Mouse (Mus musculus) left cerebral cortex, postnatal 36 days (tissue): ENCODE data around the gene Vwa8. TPM values are rescaled to one million over a fixed set of nuclear protein-coding genes. Genes with fewer than 3 reads are reported as not detected.

ENCODE experiments used
- DNase-seq, 2 experiments: peaks; one replicate each; pipeline ENCODE4 v3.0.0; 2021 to 2022; ENCODE audit warnings: low spot score in 2 of 2, mixed read lengths in 1 of 2
- intact Hi-C: fragments of 180-260 bp; cut with DNase I; formaldehyde crosslinking; loops from one replicate; pipeline ENCODE4 v1.15.1; 2025
- total RNA-seq, 2 experiments: library from RNA; stranded (reverse); gene quantifications; 2 replicates each; pipeline ENCODE4 v1.2.3; 2021

Vwa8 gene
- total RNA-seq, 2 experiments from 2014 or later, result 29.5 to 30.2 TPM

GRCm38 (mm10) chr14:79158673-79159200 lies 309.9 kb downstream of the Vwa8 start:
- intact Hi-C loops, result no loop called here
- no peak for DNase-seq

- intact Hi-C loops, result no loop called here
- no peak for DNase-seq
These were observed 310.6 kb downstream of the Vwa8 start for GRCm38 (mm10) chr14:79159451-79159850.

GRCm38 (mm10) chr14:79160486-79160885 lies 311.6 kb downstream of the Vwa8 start:
- DNase-seq, result no peak
- intact Hi-C loops, result no loop called here

GRCm38 (mm10) chr14:79160966-79161365 lies 312.1 kb downstream of the Vwa8 start:
- intact Hi-C loops, result no loop called here
- DNase-seq, result no peak

- no peak for DNase-seq
- intact Hi-C loops, result no loop called here
These were observed 312.9 kb downstream of the Vwa8 start for GRCm38 (mm10) chr14:79161741-79162140.

- DNase-seq, result no peak
- intact Hi-C loops, result no loop called here
These were observed 313.8 kb downstream of the Vwa8 start for GRCm38 (mm10) chr14:79162678-79163077.

- intact Hi-C loops, result no loop called here
- DNase-seq, result no peak
These were observed 315.5 kb downstream of the Vwa8 start for GRCm38 (mm10) chr14:79164334-79164733.

- intact Hi-C loops, result no loop called here
- DNase-seq, result no peak
These were observed 316.1 kb downstream of the Vwa8 start for GRCm38 (mm10) chr14:79164925-79165324.

- intact Hi-C loops, result no loop called here
- no peak for DNase-seq
These were observed 325.7 kb downstream of the Vwa8 start for GRCm38 (mm10) chr14:79174526-79174925.

GRCm38 (mm10) chr14:79177754-79178153 lies 328.9 kb downstream of the Vwa8 start:
- peak; percentile 30 to 48 for DNase-seq
- intact Hi-C loops, result no loop called here

GRCm38 (mm10) chr14:79178247-79178646 lies 329.4 kb downstream of the Vwa8 start:
- DNase-seq, result no peak
- intact Hi-C loops, result no loop called here

GRCm38 (mm10) chr14:79180078-79180730 lies 331.4 kb downstream of the Vwa8 start:
- intact Hi-C loops, result no loop called here
- DNase-seq, result no peak

GRCm38 (mm10) chr14:79181748-79182147 lies 332.9 kb downstream of the Vwa8 start:
- intact Hi-C loops, result no loop called here
- no peak for DNase-seq

- no peak for DNase-seq
- intact Hi-C loops, result no loop called here
These were observed 333.9 kb downstream of the Vwa8 start for GRCm38 (mm10) chr14:79182801-79183200.

- intact Hi-C loops, result no loop called here
These were observed 334.4 kb downstream of the Vwa8 start for GRCm38 (mm10) chr14:79183261-79183660.

GRCm38 (mm10) chr14:79184071-79184470 lies 335.2 kb downstream of the Vwa8 start:
- no peak for DNase-seq
- intact Hi-C loops, result no loop called here

More at GRCm38 (mm10) chr14:79183261-79183660, 334.4 kb downstream of the Vwa8 start:
- no peak for DNase-seq

- no peak for DNase-seq
- intact Hi-C loops, result no loop called here
These were observed 336.3 kb downstream of the Vwa8 start for GRCm38 (mm10) chr14:79185018-79185685.

- DNase-seq, result no peak
- intact Hi-C loops, result no loop called here
These were observed 338.1 kb downstream of the Vwa8 start for GRCm38 (mm10) chr14:79186976-79187375.

- intact Hi-C loops, result no loop called here
- DNase-seq, result no peak
These were observed 347.9 kb downstream of the Vwa8 start for GRCm38 (mm10) chr14:79196711-79197110.

- DNase-seq, result no peak
- intact Hi-C loops, result no loop called here
These were observed 349.2 kb downstream of the Vwa8 start for GRCm38 (mm10) chr14:79198066-79198465.
